ENCODE assay signal across 8 mouse cellular contexts in the genomic region with DNA sequence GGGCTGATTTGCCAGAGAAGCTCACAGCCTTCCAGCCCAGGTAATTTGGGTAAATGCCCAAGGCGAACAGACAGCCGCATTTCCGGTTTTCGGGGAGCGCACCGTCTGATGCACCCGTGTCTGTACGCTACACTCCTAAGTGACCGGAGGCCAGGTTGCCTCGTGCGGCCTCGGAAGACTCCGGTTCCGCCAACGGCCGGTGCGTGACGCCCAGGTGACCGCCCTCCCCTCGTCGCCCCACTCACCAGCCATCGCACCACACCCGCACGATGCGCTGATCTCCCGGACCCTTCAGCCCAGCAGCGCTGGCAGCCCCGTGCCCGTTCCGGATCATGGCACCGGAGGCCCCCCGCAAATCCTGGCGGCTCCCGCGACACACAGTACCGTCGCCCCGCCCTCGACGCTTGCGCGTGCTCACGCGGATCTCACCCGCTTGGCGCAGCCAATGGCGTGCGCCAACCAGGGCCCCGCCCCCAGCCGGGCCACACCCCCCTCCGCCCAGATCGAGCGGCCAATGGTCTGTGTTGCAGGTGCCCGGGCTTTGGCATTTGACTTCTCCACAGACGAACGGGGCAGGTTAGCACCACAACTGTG. TPM values are rescaled to one million over a fixed set of nuclear protein-coding genes. Genes with fewer than 3 reads are reported as not detected.
DNase-seq lines count a peak whose midpoint lies in the region; ATAC-seq and TF ChIP-seq lines count a peak whose summit lies in the region.

Pcyt2 (minus strand) TSS at position 418 of the 594 bp plus-strand sequence.

- no peaks in the 10 kb centered on the region for H3K27me3 ChIP-seq in C2C12 (ENCODE audit: control insufficient read depth, insufficient read depth, insufficient read length)
- no peaks in the 10 kb centered on the region for H3K27me3 ChIP-seq in erythroblast, embryonic 14.5 days (ENCODE audit: control insufficient read depth)
- H3K27me3 ChIP-seq in heart, embryonic 12.5 days (replicated peaks), result no peaks in the 10 kb centered on the region
- no peaks in the 10 kb centered on the region for H3K27me3 ChIP-seq in kidney, postnatal 0 days (ENCODE audit: insufficient read depth, low read length)
- no peaks in the 10 kb centered on the region for H3K27me3 ChIP-seq in liver, embryonic 11.5 days (replicated peaks; ENCODE audit: control insufficient read depth, insufficient read depth, low read length)
- H3K27me3 ChIP-seq in stomach, embryonic 14.5 days (ENCODE audit: control insufficient read depth, insufficient read depth, low read length), result no peaks in the 10 kb centered on the region

- no peak for TF ChIP-seq CTCF in C2C12 (IDR thresholded peaks at IDR 0.05; ENCODE audit: control insufficient read depth, insufficient read depth, insufficient read length)
- no peak for TF ChIP-seq CTCF in brain, embryonic 14.5 days (IDR thresholded peaks at IDR 0.05; ENCODE audit: borderline replicate concordance, extremely low read depth, insufficient read depth, insufficient read length)
- no peak for TF ChIP-seq CTCF in kidney, postnatal 0 days (IDR thresholded peaks at IDR 0.05; ENCODE audit: low read depth)

- peaks cover 18% of the 10 kb centered on the region for H3K79me3 ChIP-seq in C2C12 (ENCODE audit: low read depth)

- H3K4me2 ChIP-seq in heart, embryonic 12.5 days, result peak within 1 kb of the TSS; percentile 89
- H3K4me2 ChIP-seq in kidney, postnatal 0 days (ENCODE audit: low read length), result peak within 1 kb of the TSS; percentile 62
- peak within 1 kb of the TSS; percentile 88 for H3K4me2 ChIP-seq in liver, embryonic 11.5 days
- peak within 1 kb of the TSS; percentile 74 for H3K4me2 ChIP-seq in stomach, embryonic 14.5 days (replicated peaks; ENCODE audit: low read depth, low read length)

- H3K79me2 ChIP-seq in C2C12 (ENCODE audit: control insufficient read depth, insufficient read depth), result peaks cover 37% of the 10 kb centered on the region

- H3K36me3 ChIP-seq in C2C12 (ENCODE audit: control insufficient read depth, insufficient read depth), result peaks cover 63% of the 10 kb centered on the region
- H3K36me3 ChIP-seq in erythroblast, embryonic 14.5 days (ENCODE audit: control insufficient read depth), result peaks cover 87% of the 10 kb centered on the region
- peaks cover 70% of the 10 kb centered on the region for H3K36me3 ChIP-seq in heart, embryonic 12.5 days
- H3K36me3 ChIP-seq in kidney, postnatal 0 days (ENCODE audit: insufficient read depth, low read length), result peaks cover 25% of the 10 kb centered on the region
- H3K36me3 ChIP-seq in liver, embryonic 11.5 days (ENCODE audit: control insufficient read depth, insufficient read depth, low read length), result peaks cover 45% of the 10 kb centered on the region
- peaks cover 43% of the 10 kb centered on the region for H3K36me3 ChIP-seq in stomach, embryonic 14.5 days (ENCODE audit: control insufficient read depth, insufficient read depth, low read length)

- H3ac ChIP-seq in C2C12 (ENCODE audit: control insufficient read depth, insufficient read length, low read depth), result peak within 1 kb of the TSS; percentile 89

- DNase-seq in brain, embryonic 14.5 days (ENCODE audit: low read depth), result peak; percentile 95
- DNase-seq in kidney, postnatal 0 days (ENCODE audit: low spot score), result peak; percentile 90
- peak; percentile 93 for DNase-seq in liver, embryonic 11.5 days (ENCODE audit: low spot score)
- DNase-seq in naive thymus-derived CD4-positive, alpha-beta T cell, adult 2 months (ENCODE audit: low read depth), result peak; percentile 94

- no peaks in the 10 kb centered on the region for H3K9me3 ChIP-seq in erythroblast, embryonic 14.5 days (ENCODE audit: control insufficient read depth, low read length)
- no peaks in the 10 kb centered on the region for H3K9me3 ChIP-seq in heart, embryonic 12.5 days (replicated peaks)
- H3K9me3 ChIP-seq in kidney, postnatal 0 days (replicated peaks; ENCODE audit: low read length), result no peaks in the 10 kb centered on the region
- H3K9me3 ChIP-seq in liver, embryonic 11.5 days (ENCODE audit: control insufficient read depth, low read length), result no peaks in the 10 kb centered on the region
- H3K9me3 ChIP-seq in stomach, embryonic 14.5 days (ENCODE audit: control insufficient read depth, low read depth, low read length), result no peaks in the 10 kb centered on the region

- peak; percentile 64; the same call in 1 of the 2 replicates for TF ChIP-seq POLR2A in brain, embryonic 14.5 days (IDR thresholded peaks at IDR 0.05; ENCODE audit: borderline replicate concordance, extremely low read depth, insufficient read depth, insufficient read length, poor library complexity, severe bottlenecking)

- WGBS in heart, embryonic 12.5 days, result under 1% methylated on average over 56 of the region's 56 CpGs
- under 1% methylated on average over 56 of the region's 56 CpGs for WGBS in kidney, postnatal 0 days
- WGBS in liver, embryonic 11.5 days, result under 1% methylated on average over 56 of the region's 56 CpGs
- WGBS in stomach, embryonic 14.5 days, result under 1% methylated on average over 56 of the region's 56 CpGs

- peak within 1 kb of the TSS; percentile 75 for H3K27ac ChIP-seq in heart, embryonic 12.5 days (ENCODE audit: poor library complexity, severe bottlenecking)
- H3K27ac ChIP-seq in kidney, postnatal 0 days, result peak within 1 kb of the TSS; percentile 82
- H3K27ac ChIP-seq in liver, embryonic 11.5 days (ENCODE audit: low read depth, low read length), result peak within 1 kb of the TSS; percentile 82
- H3K27ac ChIP-seq in stomach, embryonic 14.5 days (ENCODE audit: low read length), result no peak within 1 kb of the TSS

- peak; percentile 97 for ATAC-seq in heart, embryonic 12.5 days (ENCODE audit: insufficient number of reproducible peaks, low FRiP score)
- peak; percentile 92 for ATAC-seq in kidney, postnatal 0 days (replicated peaks; ENCODE audit: low FRiP score, low read depth)
- ATAC-seq in liver, embryonic 11.5 days (replicated peaks; ENCODE audit: low FRiP score), result peak; percentile 95
- peak; percentile 96 for ATAC-seq in stomach, embryonic 14.5 days (ENCODE audit: insufficient number of reproducible peaks, insufficient read depth, low FRiP score, low read depth)

- H3K4me1 ChIP-seq in erythroblast, embryonic 14.5 days (ENCODE audit: control insufficient read depth), result peaks cover 57% of the 10 kb centered on the region
- peaks cover 27% of the 10 kb centered on the region for H3K4me1 ChIP-seq in heart, embryonic 12.5 days (replicated peaks)
- H3K4me1 ChIP-seq in kidney, postnatal 0 days (replicated peaks; ENCODE audit: insufficient read depth, low read length), result peaks cover 6% of the 10 kb centered on the region; the same call in 1 of the 2 replicates
- peaks cover 23% of the 10 kb centered on the region for H3K4me1 ChIP-seq in liver, embryonic 11.5 days (replicated peaks; ENCODE audit: control insufficient read depth, insufficient read depth, low read length)
- peaks cover 10% of the 10 kb centered on the region for H3K4me1 ChIP-seq in stomach, embryonic 14.5 days (ENCODE audit: control insufficient read depth, insufficient read depth, low read length)

- H3K4me3 ChIP-seq in C2C12 (ENCODE audit: insufficient read depth, poor library complexity, severe bottlenecking), result peak within 1 kb of the TSS; percentile 86
- peak within 1 kb of the TSS; percentile 81 for H3K4me3 ChIP-seq in erythroblast, embryonic 14.5 days (replicated peaks)
- peak within 1 kb of the TSS; percentile 84 for H3K4me3 ChIP-seq in heart, embryonic 12.5 days
- peak within 1 kb of the TSS; percentile 74 for H3K4me3 ChIP-seq in kidney, postnatal 0 days (replicated peaks; ENCODE audit: low read depth, low read length)
- peak within 1 kb of the TSS; percentile 74 for H3K4me3 ChIP-seq in liver, embryonic 11.5 days (ENCODE audit: low read depth, low read length)
- H3K4me3 ChIP-seq in stomach, embryonic 14.5 days (ENCODE audit: low read depth, low read length), result peak within 1 kb of the TSS; percentile 53

- H3K9ac ChIP-seq in heart, embryonic 12.5 days, result peak within 1 kb of the TSS; percentile 87
- H3K9ac ChIP-seq in kidney, postnatal 0 days (ENCODE audit: low read depth, low read length), result peak within 1 kb of the TSS; percentile 72
- peak within 1 kb of the TSS; percentile 86 for H3K9ac ChIP-seq in liver, embryonic 11.5 days (ENCODE audit: low read depth, low read length)
- peak within 1 kb of the TSS; percentile 36; the same call in 1 of the 2 replicates for H3K9ac ChIP-seq in stomach, embryonic 14.5 days (replicated peaks; ENCODE audit: low read depth, low read length)

TF ChIP-seq in C2C12, 6 proteins besides CTCF, POLR2A, EP300 and RAD21:
- no peak for TF ChIP-seq FOSL1 (IDR thresholded peaks at IDR 0.05; ENCODE audit: insufficient read depth, low read length, poor library complexity, severe bottlenecking)
- no peak for TF ChIP-seq MYOG (IDR thresholded peaks at IDR 0.05; ENCODE audit: control insufficient read depth, extremely low read depth, insufficient read length)
- TF ChIP-seq USF1 (IDR thresholded peaks at IDR 0.05; ENCODE audit: low read depth), result no peak
- TF ChIP-seq MAX (IDR thresholded peaks at IDR 0.05), result peak; percentile 33
- TF ChIP-seq MYOD1 (IDR thresholded peaks at IDR 0.05; ENCODE audit: control insufficient read depth, insufficient read length, low read depth), result no peak
- TF ChIP-seq CEBPB (IDR thresholded peaks at IDR 0.05; ENCODE audit: low read depth), result no peak

RNA-seq across cellular contexts. Expression of gene Pcyt2, which starts in this region (rescaled TPM):
- 51.5 TPM for polyA plus RNA-seq in C2C12 (2012; fragmentation: generic; extraction: Trizol)
- polyA plus RNA-seq in brain, embryonic 14.5 days (2012; rRNA removed), result 229 and 307 TPM in 2 replicates
- 9.6 and 12.2 TPM in 2 replicates for polyA plus RNA-seq in erythroblast, embryonic 14.5 days (2012)
- polyA plus RNA-seq in heart, embryonic 12.5 days (2016; fragmentation: Nextera tagmentation; extraction: Ambion mirVana), result 82.1 and 82.9 TPM in 2 replicates
- polyA plus RNA-seq in kidney, postnatal 0 days (2015; fragmentation: Nextera tagmentation; extraction: Ambion mirVana), result 116 and 118 TPM in 2 replicates
- 165 and 175 TPM in 2 replicates for polyA plus RNA-seq in liver, embryonic 11.5 days (2014; fragmentation: Nextera tagmentation; extraction: Ambion mirVana)
- polyA plus RNA-seq in stomach, embryonic 14.5 days (2014; fragmentation: Nextera tagmentation; extraction: Ambion mirVana), result 119 and 135 TPM in 2 replicates

Comparison
In these comparisons a context has a peak if more than half of its experiments do, and no peak if none do; other contexts are left out.
1. H3K9ac ChIP-seq: peak in every context shown above with its lines; median percentile 87 in heart, embryonic 12.5 days; 86 in liver, embryonic 11.5 days; 72 in kidney, postnatal 0 days; 36 in stomach, embryonic 14.5 days.